Mouse (Mus musculus) thymus, postnatal 10 days (tissue): ENCODE measurements around the gene Wnt10b.
A peak's percentile ranks its signal among the peaks of the same experiment; 100 is the strongest.
"Not testable (repeated sequence)": the region's sequence is repeated elsewhere in the genome, so short reads cannot be mapped to it uniquely, and the experiment has no call there.

ENCODE experiments used
- DNase-seq, 2 experiments: peaks; one replicate each; pipeline ENCODE4 v3.0.0; 2021; ENCODE audit warnings: low spot score in 2 of 2

The Wnt10b gene

DNA sequence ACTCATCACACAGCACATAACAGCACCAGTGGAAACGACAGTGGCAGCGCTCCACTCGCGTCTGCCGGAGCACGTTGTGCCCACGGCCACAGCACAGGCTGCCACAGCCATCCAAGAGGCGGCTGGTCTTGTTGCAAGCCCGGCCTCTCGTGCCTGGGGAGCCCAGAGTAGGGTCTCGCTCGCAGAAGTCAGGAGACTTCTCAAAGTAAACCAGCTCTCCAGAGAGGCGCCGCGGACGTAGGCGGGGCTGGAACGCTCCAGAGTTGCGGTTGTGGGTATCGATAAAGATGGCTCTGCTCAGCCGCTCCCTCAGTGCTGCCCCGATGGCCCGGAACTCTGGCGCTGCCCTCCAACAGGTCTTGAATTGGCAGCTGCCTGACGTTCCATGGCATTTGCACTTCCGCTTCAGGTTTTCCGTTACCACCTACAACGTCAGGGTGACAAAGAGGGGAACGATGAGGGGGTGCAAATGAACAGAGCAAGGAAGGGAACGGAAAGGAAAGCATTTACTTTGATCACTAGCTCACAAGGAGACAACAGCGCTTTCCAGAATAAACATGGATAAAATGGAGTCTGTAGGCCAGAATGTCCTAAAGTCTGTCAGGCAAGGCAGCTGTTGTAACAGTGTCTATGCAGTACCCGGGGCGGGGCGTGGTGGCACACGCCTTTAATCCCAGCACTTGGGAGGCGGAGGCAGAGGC lies 5.3 kb downstream of the Wnt10b start:
- DNase-seq, result peak; percentile 42 to 59

DNA sequence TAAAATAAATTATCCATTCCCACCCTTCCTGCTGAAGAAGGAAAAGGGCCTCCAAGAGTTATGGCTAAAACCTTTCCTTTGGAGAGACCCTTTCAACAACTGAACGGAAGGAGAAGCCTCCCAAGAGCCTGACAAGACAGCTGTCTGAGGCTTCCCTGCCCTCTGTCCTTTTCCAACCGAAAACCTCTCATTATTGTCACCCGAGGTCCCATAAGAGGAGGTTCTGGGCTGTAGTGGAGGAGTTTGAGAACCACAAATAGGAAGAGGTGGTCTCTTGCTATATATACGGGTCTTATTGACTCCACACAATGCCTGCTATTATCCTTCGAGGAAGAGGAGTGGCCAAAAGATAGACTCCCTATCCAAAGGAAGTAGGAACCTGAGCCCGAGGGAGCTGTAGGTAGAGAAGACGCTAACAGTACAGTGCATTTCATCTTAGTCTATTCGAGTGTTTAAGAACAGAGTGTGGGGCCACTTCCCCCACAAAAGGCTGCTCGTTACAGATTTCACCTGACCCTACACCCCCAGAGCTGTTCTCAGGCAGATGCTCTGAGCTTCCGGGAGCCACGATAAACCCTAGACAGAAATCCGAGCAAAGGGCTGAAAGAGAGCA lies 6.0 kb downstream of the Wnt10b start:
- peak in 1 of 2 experiments; percentile 9 for DNase-seq

DNA sequence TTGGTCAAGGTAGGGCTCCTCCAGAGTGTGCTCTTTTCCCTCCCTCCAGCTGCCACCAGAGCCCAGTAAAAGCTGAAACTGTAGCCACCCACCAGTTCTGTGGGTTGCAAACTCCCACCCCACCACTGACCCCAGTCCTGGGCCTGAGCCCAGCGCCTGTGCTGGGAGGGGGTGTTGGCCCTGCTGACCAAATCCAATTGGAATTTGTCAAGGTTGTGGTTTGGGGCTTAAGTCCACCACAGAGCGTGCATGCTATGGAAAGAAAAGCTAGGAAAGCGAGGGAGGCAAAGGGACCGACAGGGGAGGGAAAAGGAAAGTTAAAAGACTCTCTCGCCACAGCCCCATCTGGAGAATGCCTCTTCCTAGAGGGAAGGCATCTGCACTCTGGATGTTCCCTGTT lies 9.7 kb downstream of the Wnt10b start:
- no peak for DNase-seq

DNA sequence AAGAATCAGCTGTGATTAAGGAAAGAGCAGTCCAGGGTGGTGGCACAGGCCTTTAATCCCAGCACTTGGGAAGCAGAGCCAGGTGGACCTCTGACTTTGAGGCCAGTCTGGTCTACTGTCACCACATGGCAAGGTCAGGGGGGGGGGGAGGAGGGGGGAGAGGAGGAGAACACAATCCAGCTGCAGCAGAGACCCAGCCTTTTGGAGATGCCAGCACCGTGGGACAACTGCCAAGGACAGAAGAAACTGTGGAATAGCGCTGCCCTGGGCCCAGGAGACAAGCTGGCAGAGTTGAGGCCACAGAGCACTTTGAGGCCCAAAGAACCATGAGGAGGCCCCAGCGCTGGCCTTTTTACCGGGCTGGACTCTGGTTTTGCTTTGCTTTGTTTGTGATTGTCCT lies 12.0 kb downstream of the Wnt10b start:
- DNase-seq, result no peak

DNA sequence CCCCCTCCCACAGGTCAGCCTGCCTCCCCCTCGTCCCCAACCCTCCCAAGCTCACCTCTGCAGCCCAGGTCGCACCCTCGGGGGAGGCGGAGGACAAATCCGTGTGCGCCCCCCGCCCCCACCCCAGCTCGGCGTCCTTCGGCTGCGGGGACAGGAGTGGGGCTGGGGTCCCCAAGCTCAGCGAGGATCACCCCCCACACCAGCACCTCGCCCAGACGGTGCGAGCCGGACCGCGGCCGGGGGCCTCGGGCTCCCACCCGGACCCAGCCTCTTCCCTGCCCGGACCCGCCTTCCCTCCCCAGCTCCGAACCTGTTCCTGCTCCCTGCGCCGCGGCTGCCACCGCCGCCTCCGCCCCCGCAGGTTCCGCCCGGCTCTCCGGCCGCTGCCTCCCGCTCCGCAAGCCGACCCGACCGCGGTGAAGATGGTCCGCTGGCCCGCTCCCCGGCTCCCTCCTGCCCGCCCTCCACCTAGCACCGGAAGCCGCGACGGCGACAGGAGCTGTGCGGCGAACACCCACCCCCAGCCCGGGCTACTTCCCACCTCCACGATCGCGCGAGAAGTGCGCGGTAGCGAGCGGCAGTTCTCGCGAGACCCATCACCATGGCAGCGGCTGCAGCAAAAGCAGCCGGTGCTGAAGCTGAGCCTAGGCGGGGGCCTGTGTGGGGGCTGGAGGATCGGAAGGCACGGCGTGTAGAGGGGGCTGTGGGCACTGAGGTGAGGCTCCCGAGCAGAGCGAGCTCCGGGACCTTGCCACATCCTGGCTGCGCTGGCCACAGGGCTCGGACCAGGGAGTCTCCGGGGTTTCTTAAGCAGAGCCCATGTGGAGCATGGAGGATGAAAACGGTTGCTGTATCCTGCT lies 15.1 kb downstream of the Wnt10b start, which contains the start of gene Arf3:
Gene Arf3 (minus strand): TSS at position 545 of the 860 bp plus-strand sequence.
- peak; percentile 98 for DNase-seq

DNA sequence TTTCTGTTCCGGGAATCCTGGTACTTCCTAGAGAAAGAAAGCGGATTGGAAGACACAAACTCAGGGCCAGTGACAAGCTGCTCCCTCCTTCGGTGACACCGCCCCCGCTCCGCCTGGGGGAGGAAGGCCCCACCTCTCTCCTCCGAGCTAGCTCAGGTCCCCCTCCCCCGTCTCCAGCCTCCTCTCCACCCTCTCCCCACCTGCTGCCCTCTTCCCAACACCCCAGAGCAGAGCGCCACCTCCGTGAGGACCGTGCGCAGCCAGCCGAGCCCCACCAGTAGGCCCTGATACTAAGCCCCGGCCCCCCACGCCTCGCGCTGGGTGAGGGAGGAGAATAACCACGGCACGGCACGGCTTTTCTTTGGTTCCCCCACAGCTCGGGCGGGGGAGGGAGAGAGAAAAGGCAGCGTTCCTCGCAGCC lies 15.7 kb downstream of the Wnt10b start:
- peak; percentile 73 to 75 for DNase-seq

DNA sequence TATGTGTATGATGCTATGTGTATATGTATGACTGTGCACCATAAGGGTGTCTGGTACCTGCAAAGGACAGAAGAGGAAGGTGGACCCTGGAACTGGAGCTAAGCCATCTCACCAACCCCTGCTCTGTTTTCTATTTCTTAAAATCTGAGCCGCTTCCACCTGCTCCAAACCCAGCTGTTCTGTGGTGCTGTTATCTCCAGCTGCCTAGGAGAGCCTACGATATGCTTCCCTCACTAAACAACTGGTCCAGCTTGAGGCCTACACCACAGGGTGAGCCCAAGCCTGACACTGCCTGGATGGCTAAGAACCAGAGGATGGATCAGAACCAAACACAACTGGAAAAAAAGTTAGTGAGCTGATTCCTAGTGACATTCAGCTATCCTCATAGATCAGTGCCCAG lies 23.8 kb downstream of the Wnt10b start:
- no peak for DNase-seq

DNA sequence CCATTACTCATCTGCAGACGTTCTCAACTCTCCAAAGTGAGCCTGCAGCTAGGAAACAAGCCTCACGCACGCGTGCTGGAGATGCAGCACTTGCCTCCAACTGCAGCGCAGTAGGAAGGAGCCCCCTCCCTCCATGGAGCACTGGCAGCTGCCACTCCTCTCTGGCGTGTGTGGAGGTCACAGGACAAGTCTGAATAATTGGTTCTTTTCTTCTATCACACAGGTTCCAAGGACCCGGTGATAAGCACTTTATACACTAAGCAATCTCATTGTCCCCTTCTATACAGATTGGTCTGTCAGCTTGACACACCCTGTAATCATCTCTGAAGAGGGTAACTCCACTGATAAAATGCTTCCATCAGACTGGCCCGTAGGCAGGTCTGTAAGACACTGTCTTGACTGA lies 24.9 kb downstream of the Wnt10b start:
- DNase-seq, result no peak

DNA sequence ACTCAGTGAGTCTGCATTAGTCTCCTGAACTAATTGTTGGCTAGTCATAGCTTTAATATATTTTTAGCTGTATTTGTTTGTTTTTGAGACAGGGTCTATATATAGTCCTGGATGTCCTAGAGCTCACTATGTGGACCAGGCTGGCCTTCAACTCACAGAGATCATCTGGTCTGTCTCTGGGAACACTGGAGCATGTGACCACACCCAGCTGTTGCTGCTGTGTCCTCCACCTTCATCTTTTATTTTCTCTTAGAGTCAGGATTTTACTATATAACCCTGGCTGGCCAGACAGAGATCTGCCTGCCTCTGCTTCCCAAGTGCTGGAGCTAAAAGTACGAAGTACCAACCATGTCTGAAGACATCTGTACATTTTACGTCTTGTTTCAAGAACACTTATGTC lies 28.9 kb downstream of the Wnt10b start:
- no peak for DNase-seq

DNA sequence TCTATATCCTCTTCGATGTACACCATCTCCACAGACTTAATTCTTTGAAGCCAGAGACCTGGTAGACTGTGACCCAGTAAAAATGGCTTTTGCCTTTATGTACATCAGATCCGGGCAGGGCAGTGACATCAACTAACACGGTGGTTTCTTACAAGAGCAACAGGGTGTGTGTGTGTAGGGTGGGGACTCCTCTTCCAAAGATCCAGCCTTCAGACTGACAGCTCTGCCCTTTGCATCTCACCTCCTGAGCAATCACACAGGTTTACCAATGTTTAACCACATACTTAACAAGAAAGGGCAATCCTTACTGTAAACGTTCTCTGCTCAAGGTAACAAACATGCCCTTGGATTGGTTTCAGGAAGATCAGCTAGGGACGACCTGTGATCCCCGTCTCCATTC lies 30.7 kb downstream of the Wnt10b start:
- DNase-seq, result no peak

DNA sequence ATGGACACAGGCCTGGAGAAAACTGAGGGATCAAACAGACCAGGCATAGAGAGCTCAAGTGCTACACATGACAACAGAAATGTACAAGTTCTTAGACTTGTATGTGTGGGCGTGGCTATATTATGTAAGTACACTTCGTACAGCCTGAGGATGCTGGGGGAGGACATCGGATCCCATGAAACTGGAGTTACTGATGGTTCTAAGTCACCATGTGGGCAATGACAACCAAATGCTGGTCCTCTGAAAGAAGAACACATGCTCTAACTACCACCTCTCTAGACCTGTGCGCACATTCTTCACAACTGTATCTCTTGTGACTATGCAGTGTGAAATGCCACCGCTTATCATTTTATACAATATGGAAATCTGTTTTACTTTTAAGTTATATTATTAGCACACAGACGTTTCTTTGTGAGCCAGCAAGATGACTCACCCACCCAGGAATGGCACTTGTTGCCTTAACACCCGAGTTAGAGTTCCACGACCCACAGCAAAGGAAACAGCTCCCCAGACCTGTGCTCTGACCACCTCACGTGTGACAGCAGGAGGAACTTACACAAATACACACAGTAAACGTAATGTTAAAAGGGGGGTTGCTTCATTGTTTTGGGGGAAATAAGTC lies 31.5 kb downstream of the Wnt10b start:
- DNase-seq, result no peak

DNA sequence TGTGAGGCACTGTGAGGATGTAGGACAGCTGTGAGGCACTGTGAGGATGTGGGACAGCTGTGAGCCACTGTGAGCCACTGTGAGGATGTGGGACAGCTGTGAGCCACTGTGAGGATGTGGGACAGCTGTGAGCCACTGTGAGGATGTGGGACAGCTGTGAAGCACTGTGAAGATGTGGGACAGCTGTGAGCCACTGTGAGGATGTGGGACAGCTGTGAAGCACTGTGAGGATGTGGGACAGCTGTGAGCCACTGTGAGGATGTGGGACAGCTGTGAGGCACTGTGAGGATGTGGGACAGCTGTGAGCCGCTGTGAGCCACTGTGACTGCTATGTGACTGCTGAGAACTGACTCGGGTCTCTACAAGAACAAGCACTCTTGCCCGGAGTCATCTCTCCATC lies 34.1 kb downstream of the Wnt10b start:
- DNase-seq, result not testable (repeated sequence)

DNA sequence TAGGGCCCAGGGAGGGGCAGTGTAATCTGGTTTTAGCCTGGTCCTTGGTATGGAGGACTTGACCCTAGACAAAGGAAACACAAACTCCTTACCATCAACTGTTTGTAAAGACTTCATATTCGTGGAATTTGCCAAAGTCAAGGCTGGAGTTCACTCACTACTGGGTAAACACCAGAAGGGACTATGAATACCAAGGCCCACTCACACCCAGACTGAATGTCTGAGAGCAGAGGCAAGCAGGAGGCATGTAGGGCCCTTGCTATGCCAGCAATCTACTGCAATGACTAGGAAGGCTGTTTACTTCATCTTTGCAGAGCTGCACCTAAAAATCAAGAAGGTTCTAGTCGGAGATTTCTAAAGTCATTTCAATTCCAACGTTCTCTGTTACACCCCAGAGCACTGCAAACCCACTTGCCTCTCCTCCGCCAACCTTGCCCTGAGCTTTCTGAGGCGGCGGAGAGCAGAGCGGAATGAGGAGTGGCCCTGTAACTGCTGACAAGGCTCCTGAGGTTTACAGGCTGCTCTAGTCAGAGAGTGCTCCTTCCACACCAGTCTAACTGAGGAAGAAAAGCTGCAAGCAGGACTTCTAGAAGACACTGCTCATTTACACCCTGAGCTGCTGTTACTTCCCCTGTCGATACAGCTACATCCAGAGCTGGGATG lies 35.1 kb downstream of the Wnt10b start:
- DNase-seq, result no peak

DNA sequence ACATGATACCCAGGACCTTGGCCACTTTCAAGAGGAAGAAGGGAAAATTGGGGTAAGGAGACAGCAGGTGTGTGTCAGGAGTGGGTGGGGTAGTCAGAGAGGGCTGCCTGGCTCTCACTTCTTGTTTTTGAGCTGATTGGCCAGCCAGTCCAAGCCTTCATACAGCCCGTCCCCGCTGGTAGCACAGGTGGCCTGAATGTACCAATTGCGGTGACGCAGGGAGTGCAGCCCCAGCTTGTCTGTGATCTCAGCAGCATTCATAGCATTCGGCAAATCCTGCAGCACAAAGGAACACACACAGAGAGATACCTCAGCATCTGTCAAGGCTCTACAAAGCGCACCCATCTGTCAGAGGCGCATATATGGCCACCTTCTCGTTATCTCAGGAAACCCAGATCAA lies 37.7 kb downstream of the Wnt10b start:
- DNase-seq, result no peak

DNA sequence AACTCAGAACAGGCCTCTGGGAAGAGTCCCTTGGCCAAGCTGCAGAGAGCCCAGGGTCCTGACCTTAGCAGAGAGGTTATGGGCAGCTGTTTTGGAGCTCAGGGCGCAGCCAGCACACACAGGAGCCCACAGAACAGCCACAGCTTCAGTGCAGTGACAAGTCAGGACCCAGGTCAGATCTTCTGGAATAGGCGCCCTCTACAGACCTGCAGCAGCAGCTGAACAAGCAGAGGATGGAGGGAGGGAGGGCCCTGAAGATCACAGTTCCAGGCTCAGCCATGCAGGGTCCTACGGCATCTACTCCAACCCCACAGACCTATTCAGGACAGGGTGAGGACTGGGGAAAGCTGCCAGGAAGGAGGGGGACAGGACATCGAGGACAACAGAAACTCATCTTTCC lies 39.2 kb downstream of the Wnt10b start:
- DNase-seq, result no peak

DNA sequence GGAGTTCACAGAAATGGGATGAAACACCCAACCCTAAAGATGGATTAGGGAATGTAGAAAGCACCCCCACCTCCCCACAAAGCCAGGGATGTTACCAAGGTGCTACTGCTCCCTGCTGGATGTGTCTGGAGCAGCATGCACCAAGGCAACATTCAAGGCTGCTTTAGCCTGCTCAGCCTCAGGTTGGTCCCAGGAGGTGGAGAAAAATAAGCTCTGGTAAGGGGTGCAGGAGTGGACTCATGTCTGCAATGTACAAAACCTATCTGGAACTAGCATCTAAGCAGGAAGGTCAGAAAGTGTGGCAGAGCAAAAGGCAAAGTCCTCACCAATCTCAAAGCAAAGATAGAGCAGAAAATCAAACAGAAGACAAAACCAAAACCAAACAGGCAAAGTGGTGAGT lies 40.1 kb downstream of the Wnt10b start:
- peak in 1 of 2 experiments; percentile 18 for DNase-seq

DNA sequence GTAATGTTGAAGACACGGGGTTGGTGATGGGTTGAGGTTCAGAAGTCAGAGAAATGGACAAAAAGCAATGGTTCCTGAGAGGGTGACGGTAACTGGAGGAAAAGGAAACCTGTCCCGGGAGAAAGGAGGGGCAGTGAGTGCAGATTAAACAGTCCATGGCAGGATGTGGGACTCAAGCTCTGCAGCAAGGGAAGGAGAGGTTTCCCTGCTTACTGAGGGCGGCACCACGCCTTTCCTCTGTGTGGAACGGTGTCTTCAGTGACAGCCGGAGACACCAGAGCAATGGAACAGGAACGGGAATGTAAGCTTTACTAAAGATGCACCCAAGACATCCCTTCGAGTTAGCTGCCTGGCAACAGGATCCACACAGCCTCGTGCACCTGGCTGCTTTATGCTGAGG lies 41.4 kb downstream of the Wnt10b start:
- DNase-seq, result no peak

DNA sequence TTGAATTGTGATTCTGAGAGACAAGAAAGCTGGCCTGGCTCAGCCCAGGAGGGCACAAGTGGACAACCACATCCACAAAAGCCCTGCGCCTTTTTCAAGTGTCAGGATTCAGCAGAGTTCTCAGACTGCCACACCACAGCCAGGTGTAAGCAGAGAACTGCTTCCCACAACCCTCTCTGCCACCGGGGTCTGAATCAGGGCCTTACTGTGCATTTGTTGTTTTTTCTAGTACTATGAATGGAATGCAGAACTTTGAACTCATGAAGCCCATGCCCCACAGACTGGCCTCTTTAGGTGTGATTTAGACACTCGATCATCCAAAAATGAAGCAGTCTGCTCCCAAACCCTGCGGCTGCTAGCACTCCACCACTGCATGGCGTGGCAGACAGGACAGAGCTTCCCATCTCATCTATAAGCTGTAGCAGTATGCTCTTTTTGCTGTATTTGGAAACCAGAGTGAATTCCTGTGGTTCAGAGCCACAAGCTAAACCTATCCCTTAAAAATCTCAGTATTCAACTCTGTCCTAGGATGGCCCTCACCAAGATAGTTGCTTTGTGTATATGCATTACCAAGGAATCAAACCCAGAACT lies 43.9 kb downstream of the Wnt10b start:
- DNase-seq, result no peak

DNA sequence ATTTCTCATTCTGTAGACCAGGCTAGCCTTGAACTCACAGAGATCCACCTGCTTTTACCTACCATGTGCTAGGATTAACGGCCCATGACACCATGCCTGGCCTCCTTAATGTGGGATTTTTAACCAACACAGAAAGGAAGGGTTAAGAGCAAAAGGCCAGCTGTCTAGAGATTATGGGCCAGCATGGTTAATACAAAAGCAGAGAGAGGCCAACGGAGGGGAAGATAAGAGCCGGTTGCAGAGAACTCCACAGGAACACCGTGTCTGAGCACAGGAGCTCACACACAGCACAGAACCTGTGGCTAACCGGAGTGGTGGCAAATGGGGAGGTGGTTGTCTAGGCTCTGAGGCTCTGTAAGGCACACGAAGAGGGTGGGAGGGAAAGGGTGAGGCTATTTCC lies 44.6 kb downstream of the Wnt10b start:
- no peak for DNase-seq

DNA sequence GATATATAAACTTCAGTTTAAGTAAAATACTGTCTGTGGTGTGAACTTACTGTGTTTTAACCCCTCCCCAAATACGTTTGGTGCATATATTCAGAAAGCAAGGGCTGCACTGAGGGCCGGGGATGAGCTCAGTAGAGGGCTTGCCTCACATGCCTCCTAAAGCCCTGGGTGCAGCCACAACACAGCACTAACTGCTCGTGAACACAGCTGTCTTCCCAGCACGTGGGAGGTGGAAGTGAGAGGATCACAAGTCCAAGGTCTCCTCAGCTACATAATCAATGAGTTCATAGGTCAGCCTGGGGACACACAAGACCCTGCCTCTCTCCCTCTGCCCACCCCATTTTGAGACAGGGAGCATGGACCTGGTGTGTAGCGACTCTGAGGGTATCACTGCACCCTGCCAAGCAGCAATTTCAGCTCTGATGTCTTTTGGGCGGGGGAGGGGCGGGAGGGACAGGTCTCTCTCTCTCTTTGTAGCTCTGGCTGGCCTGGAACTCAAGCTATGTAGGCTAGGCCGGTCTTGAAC lies 45.9 kb downstream of the Wnt10b start:
- no peak for DNase-seq

DNA sequence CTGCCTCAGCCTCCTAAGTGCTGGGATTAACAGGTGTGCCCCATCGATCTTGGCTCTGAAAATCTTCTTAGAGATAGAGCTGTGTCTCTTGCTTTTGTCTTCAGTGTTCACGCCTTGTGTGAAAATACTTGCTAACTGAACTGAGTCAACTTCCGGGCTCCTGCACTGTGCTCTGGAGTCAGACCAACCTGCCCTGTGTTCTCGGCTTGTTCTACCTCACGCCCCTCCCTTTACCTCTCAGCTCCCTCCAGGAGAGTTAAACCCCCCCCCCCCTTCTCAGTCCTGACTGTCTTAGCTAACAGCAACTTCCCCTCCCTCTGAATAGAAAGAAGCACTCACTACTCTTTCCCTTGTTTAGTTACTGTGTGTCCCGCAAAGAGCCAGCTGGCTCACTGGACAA lies 47.2 kb downstream of the Wnt10b start:
- DNase-seq, result no peak
